Mouse (Mus musculus) kidney, postnatal 0 days (tissue): ENCODE data around the gene Micall2. TPM values are rescaled to one million over a fixed set of nuclear protein-coding genes. Genes with fewer than 3 reads are reported as not detected.
A peak's percentile ranks its signal among the peaks of the same experiment; 100 is the strongest.

ENCODE experiments used
- ATAC-seq: fragments of 200-750 bp; cut with Nextera tagmentation; replicated peaks from 2 replicates; pipeline ENCODE4 v1.8.0; 2017; ENCODE audit warnings: low read depth, moderate number of reproducible peaks, moderate TSS enrichment, moderate library complexity; ENCODE audit not compliant: low FRiP score
- DNase-seq: peaks from one replicate; pipeline ENCODE4 v3.0.0-alpha.2; 2016; ENCODE audit warnings: low spot score
- H3K27ac ChIP-seq: fragments of 300-500 bp; sonication (generic); 2 replicates; pipeline ENCODE4 v1.5.1; 2014; ENCODE audit warnings: mild to moderate bottlenecking
- H3K27me3 ChIP-seq: fragments of 300-500 bp; sonication (generic); 2 replicates; pipeline ENCODE4 v1.6.1; 2014; ENCODE audit warnings: low read length, mixed read lengths; ENCODE audit not compliant: insufficient read depth
- H3K36me3 ChIP-seq: fragments of 300-500 bp; sonication (generic); 2 replicates; pipeline ENCODE4 v1.6.1; 2014; ENCODE audit warnings: low read length, mixed read lengths; ENCODE audit not compliant: insufficient read depth
- H3K4me1 ChIP-seq: fragments of 300-500 bp; sonication (generic); replicated peaks from 2 replicates; pipeline ENCODE4 v1.6.1; 2014; ENCODE audit warnings: antibody characterized with exemption, low read length, mixed read lengths; ENCODE audit not compliant: insufficient read depth
- H3K4me2 ChIP-seq: fragments of 300-500 bp; sonication (generic); 2 replicates; pipeline ENCODE4 v1.6.1; 2014; ENCODE audit warnings: mild to moderate bottlenecking, low read length, moderate library complexity, mixed read lengths
- H3K4me3 ChIP-seq: fragments of 300-500 bp; sonication (generic); replicated peaks from 2 replicates; pipeline ENCODE4 v1.5.1; 2014; ENCODE audit warnings: low read depth, low read length
- H3K9ac ChIP-seq: fragments of 300-500 bp; sonication (generic); 2 replicates; pipeline ENCODE4 v1.6.1; 2014; ENCODE audit warnings: low read depth, low read length
- H3K9me3 ChIP-seq: fragments of 300-500 bp; sonication (generic); replicated peaks from 2 replicates; pipeline ENCODE4 v1.6.1; 2016; ENCODE audit warnings: low read length, inconsistent platforms, mixed read lengths
- CTCF ChIP-seq: IDR thresholded peaks from 2 replicates; pipeline ENCODE4 v1.5.1; 2016; ENCODE audit warnings: antibody characterized with exemption, low read depth, mild to moderate bottlenecking, moderate library complexity
- WGBS: fragments of 180-500 bp; shearing (Covaris S2); extraction: QIAGEN DNeasy Blood & Tissue Kit; methylation state at CpG from one replicate; pipeline ENCODE4 v1.1.7; 2014; 5-methylcytosine and 5-hydroxymethylcytosine counted together
- polyA plus RNA-seq: library from polyadenylated mRNA; unstranded; fragments of >200 nt; fragmentation: Nextera tagmentation; extraction: Ambion mirVana; gene quantifications from 2 replicates; pipeline ENCODE4 v1.2.1, GENCODE M21; 2015

Gene Micall2
- polyA plus RNA-seq, 1 experiment from 2014 or later = 4.6 TPM

DNA sequence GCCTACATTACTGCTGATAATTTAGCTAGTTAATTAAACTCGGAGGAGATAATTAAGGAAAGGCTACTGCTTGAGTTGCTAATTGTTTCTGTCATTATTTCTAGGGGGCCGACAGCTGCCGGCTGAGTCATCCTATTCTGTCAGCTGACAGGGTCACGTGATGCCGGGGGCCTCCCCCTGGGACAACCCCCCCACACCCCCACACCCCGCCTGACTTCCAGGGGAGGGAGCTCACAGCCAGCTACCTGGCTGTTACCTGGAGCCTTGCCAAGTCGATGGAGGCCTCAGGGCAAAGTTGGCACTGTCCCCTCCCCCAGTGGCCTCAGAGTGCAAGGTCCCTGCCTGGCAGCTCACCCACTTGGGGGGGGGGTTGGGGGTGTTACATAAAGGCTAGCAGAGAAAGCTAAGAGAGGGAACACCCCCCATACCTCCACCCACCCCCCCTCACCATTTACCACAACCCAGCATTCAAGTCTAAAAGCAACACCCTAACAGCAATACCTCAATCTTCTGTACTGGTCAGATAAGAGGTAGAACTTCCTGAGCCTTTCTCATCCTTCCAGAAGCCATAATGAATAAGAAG lies 41.1 kb downstream of the Micall2 start:
- Histone ChIP-seq H3K4me2 (peak overlapping the region; percentile 35), H3K9me3 (no peaks in the 10 kb centered on the region), H3K36me3 (no peaks in the 10 kb centered on the region), H3K4me1 (no peaks in the 10 kb centered on the region), H3K9ac (0 out of 2 replicates have a peak overlapping the region, but pooled peaks have one; percentile 42), H3K4me3 (no peak overlapping the region), H3K27me3 (no peaks in the 10 kb centered on the region), H3K27ac (no peak overlapping the region)
- TF ChIP-seq CTCF = no peak
- 21% methylated on average over 7 of the region's 7 CpGs for WGBS
- ATAC-seq (peak; percentile 74), DNase-seq (peak; percentile 48)

DNA sequence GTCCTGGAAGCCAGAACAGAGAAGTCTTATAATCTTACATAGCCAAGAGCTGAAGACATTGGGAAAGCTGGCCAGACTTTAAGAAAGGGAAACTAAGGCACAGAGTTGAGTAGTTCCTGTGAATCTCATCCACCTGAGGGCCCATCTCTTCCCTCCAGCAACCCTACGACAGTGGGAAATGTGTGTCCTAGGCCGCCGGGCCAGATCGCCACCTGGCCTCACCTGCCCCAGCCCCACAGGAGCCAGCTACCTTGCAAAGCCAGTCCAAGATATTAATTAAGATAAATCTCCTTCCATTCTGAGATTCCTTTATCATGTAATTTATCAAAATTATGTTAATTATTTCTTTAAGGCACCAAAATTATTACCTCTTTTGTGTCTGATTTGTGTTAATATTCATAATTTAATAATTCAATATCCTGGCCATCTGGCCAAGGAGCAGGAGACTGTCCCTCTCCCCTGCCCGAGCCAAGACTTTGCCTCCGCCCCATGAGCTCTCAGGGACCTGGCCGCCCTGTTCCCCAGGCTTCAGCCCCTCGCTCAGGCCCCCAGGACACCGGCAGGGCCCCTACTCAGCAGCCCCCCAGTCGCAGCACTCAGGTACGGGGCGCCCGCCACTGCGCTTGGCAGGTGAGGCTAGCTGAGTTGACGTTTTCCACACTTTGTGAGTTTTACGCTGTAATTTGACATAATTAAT lies 41.7 kb downstream of the Micall2 start:
- H3K4me2 ChIP-seq = peak overlapping the region; percentile 35
- no peak for ATAC-seq

DNA sequence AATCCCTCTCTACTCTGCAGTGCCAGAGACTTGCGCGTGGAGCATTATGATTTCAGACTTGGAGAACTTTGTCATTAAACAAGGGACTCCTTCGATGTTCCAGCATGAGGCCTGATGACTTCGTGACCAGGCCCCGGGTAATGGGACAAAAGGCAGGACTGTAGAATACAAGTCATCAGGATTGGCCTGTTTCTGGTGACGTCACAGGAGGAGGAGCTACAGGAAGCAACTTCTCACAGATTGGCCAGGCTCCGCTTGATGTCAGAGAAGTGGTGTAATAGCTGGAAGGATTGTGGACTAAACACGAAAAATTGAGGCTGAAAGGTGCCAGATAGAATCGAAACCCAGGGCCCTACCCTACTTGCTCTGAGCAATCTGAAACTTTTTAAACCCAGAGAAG lies 45.3 kb downstream of the Micall2 start:
- no peak for DNase-seq

More for the DNA sequence above, 41.7 kb downstream of the Micall2 start:
- Histone ChIP-seq H3K36me3 (no peaks in the 10 kb centered on the region), H3K9ac (0 out of 2 replicates have a peak overlapping the region, but pooled peaks have one; percentile 42), H3K9me3 (no peaks in the 10 kb centered on the region), H3K27ac (no peak overlapping the region), H3K4me3 (no peak overlapping the region), H3K27me3 (no peaks in the 10 kb centered on the region), H3K4me1 (no peaks in the 10 kb centered on the region)
- no peak for TF ChIP-seq CTCF
- no peak for DNase-seq
- WGBS = 50% methylated on average over 16 of the region's 16 CpGs

DNA sequence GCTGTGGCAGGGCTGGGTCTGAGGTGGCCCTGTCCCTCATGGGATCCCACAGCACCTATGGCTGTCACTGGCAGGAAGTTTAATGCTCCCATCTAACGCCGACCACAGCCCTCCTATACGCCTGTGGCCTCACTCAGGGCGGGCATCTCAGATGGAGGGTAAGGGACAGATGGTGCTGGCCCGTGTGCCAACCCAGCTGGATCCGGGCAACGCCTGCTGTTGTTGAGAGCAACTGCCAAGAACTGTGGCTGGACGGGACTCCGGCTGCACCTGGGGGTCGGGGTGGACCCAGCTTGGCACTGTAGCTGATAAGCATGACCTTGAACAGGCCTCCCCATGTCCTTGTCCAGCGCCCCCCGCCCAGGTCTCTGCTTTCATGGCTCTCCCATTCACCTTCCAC lies 47.8 kb downstream of the Micall2 start:
- H3K4me2 ChIP-seq = no peak overlapping the region
- TF ChIP-seq CTCF = no peak
- H3K4me1 ChIP-seq = no peaks in the 10 kb centered on the region; the same call in 1 of the 2 replicates
- no peak overlapping the region for H3K27ac ChIP-seq
- no peaks in the 10 kb centered on the region for H3K36me3 ChIP-seq
- H3K4me3 ChIP-seq = no peak overlapping the region
- no peak for ATAC-seq
- WGBS = 85% methylated on average over 12 of the region's 12 CpGs
- peaks cover 7% of the 10 kb centered on the region; the same call in 1 of the 2 replicates for H3K27me3 ChIP-seq
- H3K9me3 ChIP-seq = no peaks in the 10 kb centered on the region
- no peak for DNase-seq
- H3K9ac ChIP-seq = no peak overlapping the region

More for the DNA sequence above, 45.3 kb downstream of the Micall2 start:
- no peak for ATAC-seq
- no peak overlapping the region for H3K4me2 ChIP-seq
- H3K27ac ChIP-seq = no peak overlapping the region
- WGBS = 77% methylated on average over 9 of the region's 9 CpGs
- no peak overlapping the region for H3K4me3 ChIP-seq
- H3K4me1 ChIP-seq = no peaks in the 10 kb centered on the region; the same call in 1 of the 2 replicates
- H3K36me3 ChIP-seq = no peaks in the 10 kb centered on the region
- no peak for TF ChIP-seq CTCF
- H3K9me3 ChIP-seq = no peaks in the 10 kb centered on the region
- H3K9ac ChIP-seq = no peak overlapping the region
- H3K27me3 ChIP-seq = no peaks in the 10 kb centered on the region

DNA sequence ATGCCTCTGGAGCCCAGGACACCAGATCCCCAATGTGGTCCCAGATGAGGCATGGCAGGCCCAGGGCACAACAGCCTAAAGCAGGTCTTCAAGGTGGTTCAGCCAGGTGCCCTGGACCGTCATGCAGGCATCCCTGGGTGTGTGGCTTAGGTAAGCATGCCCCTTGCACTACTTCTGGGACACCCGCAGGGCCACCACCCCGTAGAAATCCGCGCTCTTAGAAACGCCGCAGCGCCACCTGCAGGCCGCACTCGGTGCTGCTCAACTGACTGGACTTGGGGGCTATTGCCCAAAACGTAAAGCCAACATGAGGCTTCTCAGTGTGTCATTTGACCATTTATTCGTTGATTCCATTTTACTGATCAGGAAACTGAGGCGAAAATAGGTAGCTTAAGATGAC lies 48.5 kb downstream of the Micall2 start:
- H3K27me3 ChIP-seq = peaks cover 8% of the 10 kb centered on the region; the same call in 1 of the 2 replicates
- TF ChIP-seq CTCF = peak; percentile 72
- no peaks in the 10 kb centered on the region; the same call in 1 of the 2 replicates for H3K4me1 ChIP-seq
- DNase-seq (peak; percentile 56), ATAC-seq (0 out of 2 replicates have a peak, but pooled peaks have one; percentile 19)
- H3K36me3 ChIP-seq = no peaks in the 10 kb centered on the region
- no peak overlapping the region for H3K4me3 ChIP-seq
- H3K9ac ChIP-seq = no peak overlapping the region
- H3K27ac ChIP-seq = no peak overlapping the region
- WGBS = 9% methylated on average over 13 of the region's 13 CpGs
- H3K9me3 ChIP-seq = no peaks in the 10 kb centered on the region
- no peak overlapping the region for H3K4me2 ChIP-seq

DNA sequence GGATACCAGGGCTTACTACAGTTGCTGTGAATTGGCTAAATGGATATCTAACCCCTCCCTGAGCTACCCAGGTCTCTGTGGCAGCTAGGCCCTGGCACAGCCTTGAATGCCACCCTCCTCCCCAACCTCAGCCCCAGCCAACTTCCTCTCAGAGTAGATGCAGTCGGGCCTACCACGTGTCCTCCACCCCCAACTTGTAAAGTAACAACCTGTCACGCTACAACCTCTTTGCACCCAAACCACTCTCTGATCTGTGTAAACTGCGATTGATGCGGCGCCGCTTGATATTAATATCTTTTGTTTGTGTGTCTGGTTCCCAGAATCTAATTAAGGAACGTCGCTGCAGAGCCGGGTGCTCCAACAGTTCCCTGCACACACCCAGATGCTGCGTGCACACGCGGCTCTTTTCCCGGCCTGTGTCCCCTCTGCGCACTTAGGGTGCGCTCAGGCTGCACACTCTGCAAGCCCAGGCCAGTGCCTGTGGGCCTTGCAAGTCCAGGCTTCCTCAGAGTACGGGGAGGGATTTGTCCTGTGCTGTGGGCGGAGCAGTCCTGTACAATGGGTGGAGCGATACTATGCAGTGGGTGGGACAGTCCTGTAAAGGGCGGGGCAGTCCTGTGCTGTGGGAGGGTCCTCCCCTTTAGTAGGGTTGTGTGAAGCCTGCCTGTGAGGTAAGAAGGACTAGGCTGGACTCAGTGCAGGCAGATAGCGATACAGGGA lies 49.4 kb downstream of the Micall2 start:
- no peak for TF ChIP-seq CTCF
- H3K4me2 ChIP-seq = 0 out of 2 replicates have a peak overlapping the region, but pooled peaks have one; percentile 15
- H3K36me3 ChIP-seq = no peaks in the 10 kb centered on the region
- peak; percentile 90 for ATAC-seq
- peaks cover 13% of the 10 kb centered on the region for H3K27me3 ChIP-seq
- DNase-seq = peak; percentile 90
- H3K4me3 ChIP-seq = no peak overlapping the region
- H3K4me1 ChIP-seq = peaks cover 1% of the 10 kb centered on the region; the same call in 1 of the 2 replicates
- H3K9me3 ChIP-seq = no peaks in the 10 kb centered on the region
- no peak overlapping the region for H3K27ac ChIP-seq
- 26% methylated on average over 21 of the region's 21 CpGs for WGBS
- H3K9ac ChIP-seq = no peak overlapping the region
